Mouse (Mus musculus) macrophage (primary cell): Measurements from ENCODE around the gene Dennd1a. TPM values are rescaled to one million over a fixed set of nuclear protein-coding genes. Genes with fewer than 3 reads are reported as not detected.

Experiments
- H3K27ac ChIP-seq: fragments of 350-480 bp; formaldehyde crosslinking; 2 replicates; pipeline ENCODE4 v1.9.0; 2021
- H3K36me3 ChIP-seq: fragments of 350-480 bp; formaldehyde crosslinking; 2 replicates; pipeline ENCODE4 v1.9.0; 2021; ENCODE audit errors: inconsistent target
- H3K4me3 ChIP-seq: fragments of 350-480 bp; formaldehyde crosslinking; 2 replicates; pipeline ENCODE4 v1.9.0; 2021; ENCODE audit errors: inconsistent target
- H3K79me2 ChIP-seq: fragments of 350-480 bp; formaldehyde crosslinking; 2 replicates; pipeline ENCODE4 v1.9.0; 2021; ENCODE audit errors: inconsistent target
- WGBS: methylation state at CpG from one replicate; pipeline ENCODE4 v1.1.7; 2026; ENCODE audit warnings: inconsistent platforms; ENCODE audit not compliant: missing documents; 5-methylcytosine and 5-hydroxymethylcytosine counted together
- polyA plus RNA-seq: library from polyadenylated mRNA; stranded (reverse); fragments of 250-400 nt; gene quantifications from 3 replicates; pipeline ENCODE4 v1.2.4, GENCODE M21; 2018; ENCODE audit warnings: inconsistent platforms

Dennd1a gene
- polyA plus RNA-seq, 1 experiment from 2014 or later = 84.5 TPM

DNA sequence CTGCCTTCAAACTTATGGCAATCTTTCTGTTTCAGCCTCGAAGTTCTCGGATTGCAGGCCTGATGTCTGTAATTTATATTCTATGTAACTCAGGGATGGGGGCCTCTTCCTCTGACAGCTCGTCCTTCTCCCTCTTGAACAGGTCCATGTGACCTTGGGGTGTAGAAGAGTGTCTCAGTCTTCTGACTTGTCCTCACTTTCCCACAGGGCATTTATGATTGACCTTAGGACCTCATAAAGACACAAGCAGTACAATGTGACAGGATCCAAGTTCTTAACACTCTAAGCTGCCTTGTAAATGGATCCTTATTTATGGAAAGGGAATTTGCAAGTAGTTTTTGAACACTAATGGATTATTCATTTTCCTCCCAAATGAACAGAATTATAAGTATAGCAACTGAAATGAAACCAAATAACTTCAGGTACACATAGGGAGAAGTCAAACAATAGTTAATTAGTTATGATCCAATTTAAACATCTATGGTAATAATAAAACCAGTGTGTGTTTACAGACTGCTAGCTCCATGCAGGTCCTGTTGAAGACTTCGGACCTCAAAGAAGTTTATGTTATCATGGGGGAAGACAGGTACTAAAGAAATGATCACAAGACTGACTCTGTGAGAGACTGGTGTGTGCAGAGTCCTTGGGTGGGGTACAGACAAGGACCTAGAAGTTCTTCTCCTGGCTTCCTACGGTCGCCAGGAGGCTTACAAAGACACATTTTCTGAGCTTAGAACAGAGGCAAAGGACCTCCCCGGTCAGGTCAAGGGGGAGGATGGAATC is 448.8 kb downstream of the Dennd1a start:
- 92% methylated on average over 7 of the region's 7 CpGs for whole genome bisulfite sequencing
- H3K79me2 ChIP-seq = no peaks in the 10 kb centered on the region
- peaks cover 89% of the 10 kb centered on the region for H3K36me3 ChIP-seq
- H3K4me3 ChIP-seq = no peak overlapping the region
- H3K27ac ChIP-seq = no peak overlapping the region

DNA sequence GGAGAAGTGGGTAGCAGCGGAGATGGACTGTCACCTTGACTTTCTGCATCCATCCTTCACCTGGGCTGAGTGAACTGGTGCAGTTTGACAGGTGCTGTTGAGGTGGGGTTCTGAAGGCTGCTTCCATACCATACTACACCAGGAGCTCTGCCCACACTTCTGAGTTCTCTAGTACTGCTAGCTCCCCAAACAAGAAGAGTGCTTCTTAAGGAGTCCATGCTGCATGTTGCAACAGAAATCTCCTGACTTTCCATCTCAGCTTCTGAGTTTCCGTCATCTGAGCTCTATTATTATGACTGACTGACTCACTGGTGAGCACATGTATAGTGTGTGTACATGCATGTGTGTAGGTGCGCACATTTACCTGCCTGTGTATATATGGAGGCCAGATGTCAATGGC is 449.6 kb downstream of the Dennd1a start:
- Histone ChIP-seq H3K27ac (no peak overlapping the region), H3K36me3 (peaks cover 96% of the 10 kb centered on the region), H3K4me3 (no peak overlapping the region), H3K79me2 (no peaks in the 10 kb centered on the region)
- WGBS = 91% methylated on average over 3 of the region's 3 CpGs

DNA sequence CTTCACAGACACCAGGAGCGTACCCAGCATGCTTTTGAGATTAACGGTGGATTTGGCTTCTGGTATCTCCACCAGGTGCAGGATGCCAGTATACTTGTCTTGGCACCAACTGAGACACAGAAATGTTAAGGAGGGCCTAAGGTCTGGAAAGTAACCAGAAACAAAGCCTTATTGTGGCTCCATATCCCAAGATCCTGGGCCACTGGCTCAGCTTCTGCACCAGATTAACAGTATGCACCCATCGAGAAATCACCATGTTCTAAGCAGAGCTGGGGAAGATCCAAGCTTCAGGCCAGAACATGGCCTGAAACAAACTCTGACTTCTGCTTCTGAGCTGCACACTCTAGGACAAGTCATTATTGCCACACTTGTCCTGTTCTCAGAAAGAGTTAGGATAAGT is 450.3 kb downstream of the Dennd1a start:
- WGBS = 91% methylated on average over 3 of the region's 3 CpGs
- Histone ChIP-seq H3K79me2 (no peaks in the 10 kb centered on the region), H3K4me3 (no peak overlapping the region), H3K27ac (no peak overlapping the region), H3K36me3 (peaks cover 94% of the 10 kb centered on the region)

DNA sequence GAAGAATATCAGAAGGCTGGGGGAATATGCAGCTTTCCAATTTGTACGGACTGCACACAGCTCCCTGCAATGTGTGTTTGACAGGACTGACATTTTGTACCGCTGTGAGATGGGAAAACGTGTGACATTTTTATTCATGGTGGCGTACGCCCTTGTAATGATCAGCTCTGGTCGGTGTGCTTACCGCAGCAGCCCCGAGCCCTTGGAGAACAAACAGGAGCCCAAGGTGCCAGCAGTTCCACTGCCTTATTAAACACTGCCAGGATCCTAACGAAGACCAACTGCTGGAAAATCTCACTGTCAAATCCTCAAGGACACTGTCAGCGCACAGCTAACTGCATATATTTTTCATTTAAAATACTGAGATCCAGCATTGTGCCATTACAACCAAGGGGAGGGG is 454.9 kb downstream of the Dennd1a start:
- no peaks in the 10 kb centered on the region for H3K79me2 ChIP-seq
- H3K36me3 ChIP-seq = peaks cover 96% of the 10 kb centered on the region
- WGBS = 93% methylated on average over 9 of the region's 10 CpGs

DNA sequence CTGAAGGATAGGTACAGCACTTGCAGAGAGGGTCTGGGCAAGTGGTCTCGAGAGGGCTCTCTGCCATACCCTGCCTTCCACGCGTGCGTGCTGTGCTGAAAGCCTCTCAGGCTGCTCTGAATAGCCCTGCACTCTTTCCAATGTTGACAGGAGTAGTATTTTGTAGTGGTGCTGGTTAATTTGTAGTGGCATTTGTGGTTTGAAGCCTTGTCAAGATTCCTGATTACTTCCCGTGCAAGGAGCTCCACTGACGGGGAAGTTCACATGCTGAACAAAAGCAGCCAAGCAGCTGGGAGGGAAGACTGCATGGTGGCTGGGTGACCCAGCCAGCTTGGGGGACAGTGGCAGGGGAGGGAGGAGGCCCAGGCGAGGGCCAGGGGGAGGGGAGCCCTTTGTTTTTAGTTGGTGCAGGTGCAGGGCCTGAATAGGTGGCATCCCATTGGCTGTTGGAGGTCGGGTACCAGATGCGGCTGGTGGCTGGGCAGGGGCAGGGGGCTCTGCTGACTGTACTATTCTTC is 457.4 kb downstream of the Dennd1a start:
- no peak overlapping the region for H3K27ac ChIP-seq
- peaks cover 96% of the 10 kb centered on the region for H3K36me3 ChIP-seq
- no peaks in the 10 kb centered on the region for H3K79me2 ChIP-seq
- no peak overlapping the region for H3K4me3 ChIP-seq
- 62% methylated on average over 9 of the region's 9 CpGs for WGBS

More for the DNA sequence above, 454.9 kb downstream of the Dennd1a start:
- H3K4me3 ChIP-seq = no peak overlapping the region
- H3K27ac ChIP-seq = no peak overlapping the region

DNA sequence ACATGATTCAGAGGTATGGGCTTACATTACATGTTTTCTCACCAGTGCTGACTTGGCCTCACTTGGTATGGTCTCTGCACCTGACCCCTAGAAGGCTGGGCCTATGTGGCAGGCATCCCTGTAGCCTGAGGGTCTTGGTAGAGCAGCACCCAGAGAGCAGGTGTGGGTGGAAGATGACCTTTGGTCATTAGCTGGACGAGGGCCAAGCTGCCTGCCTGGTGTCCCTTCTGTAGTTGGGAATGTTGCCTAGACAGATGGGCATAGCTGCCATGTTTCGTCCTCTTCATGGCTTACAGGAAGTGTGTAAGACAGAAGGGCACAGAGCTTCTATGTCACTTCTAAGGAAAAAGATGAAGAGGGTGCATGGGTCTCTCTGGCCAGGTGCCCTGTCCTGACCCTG is 463.4 kb downstream of the Dennd1a start:
- H3K36me3 ChIP-seq = peaks cover 85% of the 10 kb centered on the region
- WGBS = 100% methylated on average over 2 of the region's 2 CpGs
- no peaks in the 10 kb centered on the region for H3K79me2 ChIP-seq
- H3K27ac ChIP-seq = no peak overlapping the region
- no peak overlapping the region for H3K4me3 ChIP-seq

DNA sequence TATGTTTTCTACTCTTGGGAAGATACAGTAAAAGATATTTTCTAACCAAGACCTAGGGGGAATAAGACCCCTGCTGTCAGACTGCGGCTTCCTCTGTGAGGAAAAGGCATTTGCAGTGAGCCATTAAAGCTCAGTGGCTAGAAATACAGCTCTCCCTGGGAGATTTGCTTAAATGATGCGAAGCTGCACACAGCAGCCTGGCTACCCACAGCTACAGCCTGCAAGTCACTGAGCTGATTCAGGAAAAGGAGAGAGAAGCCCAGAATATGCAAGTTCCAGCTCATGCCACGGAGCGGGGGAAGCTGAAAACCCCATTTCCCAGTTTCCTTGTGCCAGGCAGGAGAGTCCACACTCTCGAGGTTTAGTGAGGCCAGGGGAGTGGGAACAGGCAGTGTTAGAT is 465.1 kb downstream of the Dennd1a start:
- H3K4me3 ChIP-seq = no peak overlapping the region
- H3K27ac ChIP-seq = no peak overlapping the region
- H3K36me3 ChIP-seq = peaks cover 84% of the 10 kb centered on the region
- H3K79me2 ChIP-seq = no peaks in the 10 kb centered on the region
- 92% methylated on average over 5 of the region's 5 CpGs for WGBS

DNA sequence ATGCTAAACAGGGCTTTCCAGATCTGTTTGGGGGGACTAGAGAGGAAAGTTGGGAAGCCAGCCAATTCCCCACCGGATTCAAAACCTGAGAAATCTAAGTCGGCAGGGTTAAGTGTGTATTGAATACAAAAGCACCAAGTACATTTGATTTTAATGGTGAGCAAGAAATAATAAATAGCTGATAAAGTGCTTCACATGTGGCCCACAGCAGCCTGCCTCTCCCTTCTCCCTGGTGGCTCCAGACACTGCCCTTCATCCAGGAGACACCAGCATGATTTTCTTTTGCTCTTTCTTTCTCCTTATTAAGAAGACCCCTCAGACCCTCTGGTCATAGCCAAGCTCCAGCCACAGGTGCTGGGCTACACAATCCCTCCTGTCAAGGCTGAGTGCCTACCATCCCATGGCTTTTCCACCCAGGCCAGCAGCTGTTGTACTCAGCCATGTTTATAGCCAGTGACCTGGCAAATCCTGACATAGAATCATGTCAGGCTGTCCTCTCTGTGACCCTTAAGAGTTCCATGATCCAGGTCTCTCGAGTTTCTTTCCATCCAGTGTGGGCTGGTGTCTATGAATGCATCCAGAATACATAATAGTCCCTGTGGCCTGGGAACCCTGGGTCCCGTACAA is 467.6 kb downstream of the Dennd1a start:
- no peak overlapping the region for H3K4me3 ChIP-seq
- 88% methylated on average over 4 of the region's 4 CpGs for WGBS
- no peaks in the 10 kb centered on the region for H3K79me2 ChIP-seq
- no peak overlapping the region for H3K27ac ChIP-seq
- peaks cover 85% of the 10 kb centered on the region for H3K36me3 ChIP-seq

DNA sequence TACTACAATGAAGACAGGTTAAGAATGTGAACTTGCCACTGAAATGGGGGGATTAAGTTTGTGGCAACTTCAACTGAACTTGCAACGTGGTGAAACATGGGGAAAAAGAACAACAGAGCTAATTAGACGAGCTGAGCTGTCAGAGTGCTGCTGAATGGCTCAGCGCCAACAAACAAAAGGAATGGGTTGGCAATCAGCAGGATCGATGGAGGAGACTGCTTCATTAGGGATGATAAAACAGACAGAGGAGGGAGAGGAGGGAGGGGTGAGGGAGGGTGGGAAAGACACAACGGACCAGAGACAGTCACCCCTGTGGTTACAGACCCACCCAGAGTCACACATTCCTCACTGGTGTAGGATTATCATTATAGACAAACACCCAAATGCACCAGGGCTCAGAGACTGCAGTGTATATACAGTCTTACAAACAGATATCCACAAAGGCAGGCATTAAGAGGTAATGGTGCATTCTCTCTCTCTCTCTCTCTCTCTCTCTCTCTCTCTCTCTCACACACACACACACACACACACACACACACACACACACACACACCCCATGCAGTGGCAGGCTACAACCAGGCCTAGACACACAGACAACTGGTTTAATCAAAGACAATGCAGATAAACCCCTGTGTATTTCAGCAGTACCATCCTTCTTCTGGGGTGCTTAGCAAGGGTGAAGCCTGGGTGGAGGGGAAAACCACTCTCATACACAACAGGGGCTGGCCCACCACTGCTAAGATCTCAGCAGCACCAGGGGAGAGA is 468.2 kb downstream of the Dennd1a start:
- Histone ChIP-seq H3K27ac (no peak overlapping the region), H3K79me2 (no peaks in the 10 kb centered on the region), H3K36me3 (peaks cover 88% of the 10 kb centered on the region), H3K4me3 (no peak overlapping the region)
- WGBS = 79% methylated on average over 5 of the region's 5 CpGs

DNA sequence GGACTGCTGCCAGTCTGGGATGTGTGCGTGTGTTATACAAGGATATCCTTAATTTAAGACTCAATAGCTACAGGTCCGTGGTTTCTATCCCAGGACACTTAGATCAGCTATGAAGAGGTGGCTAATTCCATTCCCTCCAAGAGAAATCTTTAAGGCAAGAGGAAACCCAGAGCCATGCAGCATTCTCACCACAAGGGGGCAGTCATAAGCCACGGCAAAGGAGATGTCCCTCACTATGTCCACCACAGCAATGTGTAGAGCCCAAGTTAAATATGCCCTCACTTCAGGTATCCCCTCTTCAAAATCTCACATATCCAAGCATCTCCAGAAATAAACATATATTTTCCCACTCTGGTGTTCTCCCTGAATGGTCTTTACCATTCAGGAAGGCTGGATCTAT is 471.5 kb downstream of the Dennd1a start:
- Histone ChIP-seq H3K79me2 (no peaks in the 10 kb centered on the region), H3K36me3 (peaks cover 85% of the 10 kb centered on the region), H3K27ac (no peak overlapping the region), H3K4me3 (no peak overlapping the region)
- 47% methylated on average over 3 of the region's 3 CpGs for WGBS

DNA sequence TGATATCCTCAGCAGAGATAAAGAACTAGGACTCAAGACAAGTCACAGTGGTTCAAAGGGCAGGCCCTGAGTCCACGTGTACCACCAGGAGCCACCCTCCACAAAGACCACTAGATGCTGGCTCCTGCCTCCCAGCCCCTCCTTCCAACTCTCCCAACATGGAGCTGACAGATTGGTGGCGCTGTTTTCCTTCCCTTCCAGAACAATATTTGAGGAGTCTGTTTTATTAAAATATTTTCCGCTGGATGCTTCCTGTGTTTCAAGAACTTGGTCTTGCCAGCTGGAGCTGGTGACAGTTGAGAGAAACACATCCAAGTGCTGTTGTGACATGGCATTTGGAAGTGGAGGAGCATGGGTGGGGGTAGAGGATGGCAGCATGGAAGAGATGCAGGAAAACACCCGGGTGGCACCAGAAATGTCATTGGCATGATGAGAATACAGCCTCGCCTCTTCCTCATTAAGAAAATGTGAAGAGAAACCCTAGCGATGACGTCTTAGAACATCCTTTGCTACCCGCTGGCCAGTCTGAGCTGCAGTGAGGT is 472.3 kb downstream of the Dennd1a start:
- H3K36me3 ChIP-seq = peaks cover 85% of the 10 kb centered on the region
- no peaks in the 10 kb centered on the region for H3K79me2 ChIP-seq
- H3K27ac ChIP-seq = no peak overlapping the region
- no peak overlapping the region for H3K4me3 ChIP-seq
- WGBS = 90% methylated on average over 8 of the region's 8 CpGs

DNA sequence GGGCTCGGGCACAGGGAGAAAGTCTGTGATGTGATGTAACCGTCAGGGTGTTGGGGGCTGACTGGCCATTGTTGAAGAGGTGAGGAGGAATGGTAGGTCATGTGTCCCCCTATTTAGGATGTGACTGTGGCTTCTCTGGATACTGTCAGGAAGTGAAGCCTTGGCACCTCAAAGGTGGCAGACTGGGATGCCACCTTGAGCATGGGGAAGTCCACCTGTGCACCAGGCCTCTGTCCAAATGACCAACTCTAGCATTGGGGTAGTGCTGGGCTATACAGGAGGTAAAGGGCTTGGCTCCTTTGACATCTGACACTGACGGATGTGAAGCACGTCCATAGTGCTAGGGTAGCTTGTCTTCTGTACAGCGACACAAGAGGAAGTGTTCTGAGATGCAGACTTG is 474.8 kb downstream of the Dennd1a start:
- H3K27ac ChIP-seq = no peak overlapping the region
- no peak overlapping the region for H3K4me3 ChIP-seq
- peaks cover 96% of the 10 kb centered on the region for H3K36me3 ChIP-seq
- H3K79me2 ChIP-seq = no peaks in the 10 kb centered on the region
- 97% methylated on average over 5 of the region's 5 CpGs for WGBS

DNA sequence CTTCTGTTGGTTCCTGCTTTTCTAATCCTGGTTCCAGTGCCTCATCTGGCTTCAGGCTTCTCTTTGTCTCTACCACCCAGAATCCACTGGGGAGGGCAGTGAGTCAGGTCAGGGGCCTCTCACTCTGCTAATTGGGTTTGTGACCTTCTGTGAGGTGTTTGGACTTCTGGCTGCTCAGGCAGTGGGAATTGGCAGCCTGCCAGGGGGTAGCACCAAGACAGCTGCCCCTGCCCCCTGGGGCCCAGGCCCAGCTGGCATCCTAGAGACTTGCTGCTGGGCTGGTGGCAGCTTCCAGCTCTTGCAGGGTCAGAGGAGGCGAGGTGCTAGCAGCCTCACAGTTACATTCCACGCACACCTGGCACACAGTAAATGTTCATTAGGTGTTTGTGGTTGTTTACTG is 475.5 kb downstream of the Dennd1a start:
- Histone ChIP-seq H3K4me3 (no peak overlapping the region), H3K27ac (no peak overlapping the region), H3K36me3 (peaks cover 96% of the 10 kb centered on the region), H3K79me2 (no peaks in the 10 kb centered on the region)
- 100% methylated on average over 2 of the region's 2 CpGs for WGBS

DNA sequence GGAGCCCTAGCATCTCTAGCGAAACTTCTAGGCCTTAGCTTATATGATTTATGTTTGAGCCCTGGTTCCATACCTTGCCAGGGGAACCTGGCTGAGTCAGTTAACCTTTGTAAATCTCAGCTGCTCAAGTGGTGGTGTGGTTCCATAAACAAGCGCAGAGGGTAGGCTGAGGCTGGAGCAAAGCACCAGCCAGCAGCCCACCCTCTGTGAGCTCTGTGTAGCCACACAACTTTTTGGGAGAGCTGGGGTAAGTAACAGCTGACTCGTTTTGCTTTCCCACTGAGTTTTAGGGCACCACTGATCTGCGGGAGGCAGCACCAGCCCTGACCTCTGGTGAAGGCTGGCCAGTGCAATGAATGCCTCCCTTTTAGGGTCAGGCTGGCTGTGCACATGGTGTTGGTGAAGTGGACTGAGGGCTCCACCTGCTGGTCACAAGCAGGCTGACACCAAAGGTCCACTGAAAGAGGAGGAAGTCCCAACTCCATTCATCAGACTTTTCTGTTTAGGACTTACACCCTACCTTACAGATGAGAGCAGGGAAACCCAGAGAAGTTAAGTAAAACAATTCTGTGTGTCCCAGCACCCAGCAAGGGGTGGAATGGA is 484.5 kb downstream of the Dennd1a start:
- Histone ChIP-seq H3K4me3 (no peak overlapping the region), H3K79me2 (no peaks in the 10 kb centered on the region), H3K27ac (no peak overlapping the region), H3K36me3 (peaks cover 69% of the 10 kb centered on the region)
- 54% methylated on average over 4 of the region's 4 CpGs for WGBS
